Mouse (Mus musculus) mouse embryonic stem cell (cell line): Measurements from ENCODE around the gene Pfn3.

ENCODE experiments used
- in situ Hi-C, 2 experiments: fragments of 300-500 bp; cut with MboI; formaldehyde crosslinking; loops; 1 replicate in 1 of 2; 3 replicates in 1 of 2; pipeline ENCODE4 v1.14.3; 2019 to 2020; ENCODE audit warnings: low sequenced_read_pairs in 2 of 2, low pct_unique_long_range_greater_than_20kb in 1 of 2, mixed read lengths in 1 of 2; ENCODE audit not compliant: unreplicated experiment in 1 of 2

The Pfn3 gene

GRCm38 (mm10) chr13:55414743-55415380 is at the start of gene Pfn3:
TSS of gene Pfn3 (minus strand) at chr13:55415232.
- in situ Hi-C loops = no loop called here

DNA sequence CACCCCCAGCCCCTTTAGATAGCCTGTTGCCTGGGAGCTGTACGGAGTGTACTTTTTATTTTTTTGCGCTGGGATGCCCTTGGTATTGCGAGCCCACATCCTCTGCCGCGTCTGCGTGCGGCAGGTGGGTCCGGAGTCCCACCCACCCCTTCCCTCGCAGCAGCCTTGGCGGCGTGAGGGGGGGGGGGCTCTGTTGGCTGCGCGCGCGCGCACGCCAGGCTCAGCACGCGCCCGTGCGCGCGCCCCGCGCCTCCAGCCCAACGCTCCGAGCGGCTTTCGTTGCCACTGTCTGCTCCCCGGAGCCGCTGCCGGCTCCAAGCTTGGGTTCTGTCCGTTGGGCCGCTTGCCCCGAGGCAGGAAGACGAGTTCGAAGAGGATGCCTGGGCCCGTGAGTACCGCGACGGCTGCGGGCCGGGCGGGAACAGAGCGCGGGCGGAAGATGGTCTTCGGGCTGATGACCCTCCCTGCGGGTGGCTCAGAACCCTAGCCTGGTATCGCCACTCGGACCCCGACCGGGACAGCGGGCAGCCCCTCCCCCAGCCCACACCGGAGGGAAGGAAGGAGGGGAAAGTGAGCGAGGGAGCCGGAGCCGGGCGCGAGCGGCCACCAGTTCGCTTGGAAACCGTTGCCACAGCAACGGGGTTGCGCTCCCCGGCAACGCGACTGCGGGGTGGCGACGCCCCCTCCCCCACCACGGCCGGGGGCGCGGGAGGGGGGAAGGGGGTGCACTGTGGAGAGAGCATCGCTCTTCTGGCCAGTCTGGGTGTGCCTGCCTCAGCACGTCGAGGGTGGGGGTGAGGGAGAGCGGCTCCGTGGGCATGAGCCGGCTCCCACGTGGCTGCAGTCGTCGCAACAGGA is 49.2 kb upstream of the Pfn3 start, which contains the start of gene Prr7:
Prr7 (plus strand) TSS at position 241 of the 858 bp plus-strand sequence.
- in situ Hi-C loops = no loop called here

- in situ Hi-C loops = no loop called here
These were observed 48.5 kb upstream of the Pfn3 start for GRCm38 (mm10) chr13:55463399-55464026.

DNA sequence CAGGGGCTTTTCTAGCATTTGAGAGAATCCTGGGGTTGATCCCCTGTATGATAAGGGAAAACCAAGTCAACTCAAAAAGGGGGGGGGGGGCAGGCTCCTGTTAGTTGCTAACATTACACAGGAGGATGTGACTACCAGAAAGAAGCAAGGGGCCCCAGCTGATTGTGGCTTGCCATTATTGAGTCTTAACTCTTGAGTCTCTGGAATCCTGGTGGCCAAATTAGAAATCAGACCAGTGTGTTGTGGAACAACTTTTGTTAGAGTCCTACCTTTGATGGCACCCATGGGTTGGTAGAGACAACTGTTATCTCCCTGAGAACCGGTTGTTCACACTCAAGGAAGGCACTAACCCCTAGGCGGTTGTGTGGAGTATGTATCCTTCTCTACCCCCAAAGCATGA is 47.9 kb upstream of the Pfn3 start:
- in situ Hi-C loops = no loop called here

DNA sequence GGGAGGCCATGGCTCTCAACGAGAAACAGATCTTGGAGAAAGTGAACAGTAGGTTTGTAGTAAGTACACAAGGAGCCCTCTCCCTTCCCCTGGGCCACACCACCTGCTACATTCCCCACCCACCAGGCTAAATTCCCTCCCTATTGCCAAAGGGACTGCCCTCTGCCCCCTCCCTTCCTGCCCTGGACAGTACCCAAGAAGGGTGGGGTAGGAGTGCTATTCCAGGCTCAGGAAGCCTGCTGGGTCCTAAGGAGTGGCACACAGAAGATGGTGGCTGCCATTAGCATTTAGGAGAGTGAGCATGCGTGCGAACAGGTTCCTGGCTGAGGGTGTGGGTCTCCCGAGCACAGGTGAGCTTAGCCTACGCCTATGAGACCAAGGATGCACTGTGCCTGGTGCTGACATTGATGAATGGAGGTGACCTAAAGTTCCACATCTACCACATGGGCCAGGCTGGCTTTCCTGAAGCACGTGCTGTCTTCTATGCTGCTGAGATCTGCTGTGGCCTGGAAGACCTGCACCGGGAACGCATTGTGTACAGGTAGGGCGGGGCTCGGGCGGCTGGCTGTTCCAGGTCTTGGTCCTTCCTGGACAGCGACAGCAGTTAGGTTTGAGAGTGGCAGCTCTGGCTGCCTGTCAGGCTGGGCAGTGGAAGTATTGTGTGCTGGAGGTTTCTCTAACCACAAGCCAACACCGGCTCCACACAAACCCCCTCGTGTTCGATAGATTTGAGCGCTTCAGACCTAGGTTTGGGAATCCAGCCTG is 36.9 kb upstream of the Pfn3 start:
- in situ Hi-C loops = no loop called here

DNA sequence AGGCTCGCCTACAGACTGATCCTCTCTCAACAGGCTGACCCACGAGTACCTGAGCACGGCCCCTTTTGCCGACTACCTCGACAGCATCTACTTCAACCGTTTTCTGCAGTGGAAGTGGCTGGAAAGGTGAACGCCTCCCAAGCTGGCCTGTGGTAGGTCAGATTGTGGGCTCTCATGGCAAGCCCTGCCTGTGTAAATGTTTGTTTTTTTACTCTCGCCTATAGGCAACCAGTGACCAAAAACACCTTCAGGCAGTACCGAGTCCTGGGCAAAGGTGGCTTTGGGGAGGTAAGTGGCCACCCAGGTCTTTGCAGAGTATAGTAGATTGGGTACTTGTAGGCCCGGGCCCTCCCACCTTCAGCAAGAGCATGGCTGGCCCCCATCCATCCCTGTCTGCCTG is 36.3 kb upstream of the Pfn3 start:
- in situ Hi-C loops = no loop called here

- in situ Hi-C loops = no loop called here
These were observed 35.5 kb upstream of the Pfn3 start for GRCm38 (mm10) chr13:55450511-55450980.

DNA sequence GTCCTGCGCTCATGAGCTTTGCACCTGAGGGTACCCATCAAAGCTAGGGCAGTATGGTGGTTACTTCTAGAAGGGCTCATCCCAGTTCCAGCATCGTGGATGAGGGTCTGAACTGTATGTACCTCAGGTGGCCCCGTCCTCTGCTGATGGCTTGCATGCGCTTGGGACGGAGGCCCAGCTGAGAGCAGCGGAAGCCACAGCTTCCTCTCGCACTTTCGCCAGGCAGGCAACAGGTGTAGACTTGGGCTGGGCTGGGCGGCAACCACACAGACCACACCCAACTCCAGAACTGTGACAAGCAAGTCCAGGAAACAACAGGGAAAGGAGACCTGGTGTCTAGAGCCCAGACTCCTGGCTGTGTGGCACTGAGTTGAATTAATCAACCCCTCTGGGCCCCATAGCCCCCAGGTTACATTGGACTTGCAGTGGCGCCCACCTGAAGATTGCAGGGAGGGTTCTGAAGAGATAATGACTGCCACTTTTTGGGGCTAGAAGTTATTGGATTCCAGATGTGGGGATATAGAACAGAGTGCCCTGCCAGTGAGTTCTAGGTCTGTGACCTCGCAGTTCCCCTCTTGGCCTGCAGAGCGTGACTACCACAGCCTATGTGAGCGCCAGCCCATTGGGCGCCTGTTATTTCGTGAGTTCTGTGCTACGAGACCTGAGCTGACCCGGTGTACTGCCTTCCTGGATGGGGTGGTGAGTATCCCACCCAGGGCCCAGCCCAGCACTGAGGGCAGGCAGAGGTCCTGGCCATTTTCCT is 34.8 kb upstream of the Pfn3 start:
- in situ Hi-C loops = no loop called here

- in situ Hi-C loops = no loop called here
These were observed 34.2 kb upstream of the Pfn3 start for GRCm38 (mm10) chr13:55449205-55449604.

DNA sequence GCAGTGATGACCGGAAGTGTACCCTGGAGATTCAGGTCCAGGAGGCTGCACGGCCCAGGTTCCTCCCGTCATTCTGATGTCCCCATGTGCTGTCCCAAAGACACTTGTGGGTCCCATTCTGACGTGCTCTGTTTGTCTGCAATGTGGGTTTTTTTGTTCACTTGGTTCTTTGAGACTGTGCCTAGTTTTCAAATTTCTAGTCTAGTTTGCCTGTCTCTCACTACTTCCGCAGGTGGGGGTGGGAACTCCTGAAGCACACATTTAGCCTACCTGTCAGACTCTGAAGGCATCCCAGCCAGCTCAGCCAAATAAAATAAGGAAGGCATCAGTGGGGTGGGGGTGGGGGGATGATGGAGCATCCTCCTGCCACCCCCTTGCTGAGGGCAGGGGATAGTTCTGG is 33.1 kb upstream of the Pfn3 start:
- in situ Hi-C loops = no loop called here

DNA sequence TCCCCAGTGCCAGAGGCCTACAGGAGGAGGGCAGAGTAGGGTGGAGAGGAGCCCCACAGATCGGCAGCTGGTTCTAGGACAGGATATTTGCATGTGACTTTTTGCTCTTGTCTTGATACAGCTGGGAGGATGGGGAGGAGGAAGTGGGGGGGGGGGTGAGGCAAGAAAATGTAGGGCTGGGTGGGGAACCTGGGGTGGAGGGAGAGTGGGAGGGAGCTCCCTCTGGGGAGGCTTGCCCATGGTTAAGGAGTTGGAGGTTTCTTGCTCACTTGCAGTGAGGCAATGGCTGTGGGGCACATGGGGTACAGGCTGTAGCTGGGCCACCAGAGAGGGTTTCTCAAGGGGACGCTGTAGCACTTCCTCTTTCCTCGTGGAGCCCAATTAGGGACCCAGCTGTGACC is 32.5 kb upstream of the Pfn3 start:
- in situ Hi-C loops = no loop called here

GRCm38 (mm10) chr13:55446483-55447105 is 31.6 kb upstream of the Pfn3 start:
- in situ Hi-C loops = no loop called here

DNA sequence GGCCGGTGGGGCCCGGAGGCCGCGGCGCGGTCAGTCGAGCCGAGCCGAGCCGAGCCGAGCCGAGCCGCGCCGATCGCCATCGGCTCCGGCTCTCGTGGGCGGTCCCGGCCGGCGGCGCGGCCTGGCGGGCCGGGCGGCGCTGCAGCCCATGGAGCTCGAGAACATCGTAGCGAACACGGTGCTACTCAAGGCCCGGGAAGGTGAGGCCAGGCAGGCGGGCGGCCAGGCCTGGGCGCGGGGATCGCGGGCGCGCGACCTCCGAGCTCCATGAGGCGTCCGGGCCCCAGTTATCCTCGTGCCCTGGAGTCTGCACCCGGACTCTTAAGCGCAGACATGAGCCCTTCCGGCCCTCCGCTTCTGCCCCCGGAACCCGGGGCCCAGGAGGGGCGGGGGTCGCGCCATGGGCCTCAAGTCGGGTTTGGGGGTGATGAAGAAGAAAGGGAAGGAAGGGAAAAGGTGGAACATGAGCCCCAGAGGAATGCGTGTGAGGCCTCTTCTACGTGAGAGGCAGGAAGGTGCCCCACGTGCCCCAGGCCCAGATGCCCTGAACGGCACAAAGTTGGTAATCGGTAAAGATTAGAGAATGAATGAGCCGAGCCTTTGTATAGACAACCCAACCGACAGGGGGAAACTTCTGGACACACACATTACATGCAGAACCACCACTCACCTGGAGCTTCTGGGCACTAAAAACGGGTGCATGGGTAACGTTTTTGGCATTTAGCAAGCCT is 30.5 kb upstream of the Pfn3 start:
- in situ Hi-C loops = no loop called here

- in situ Hi-C loops = no loop called here
These were observed 29.9 kb upstream of the Pfn3 start, which contains the start of gene Grk6 for GRCm38 (mm10) chr13:55444937-55445315. TSS of gene Grk6 (plus strand) at chr13:55445072.

- in situ Hi-C loops = no loop called here
These were observed 29.4 kb upstream of the Pfn3 start for GRCm38 (mm10) chr13:55444286-55444936.

DNA sequence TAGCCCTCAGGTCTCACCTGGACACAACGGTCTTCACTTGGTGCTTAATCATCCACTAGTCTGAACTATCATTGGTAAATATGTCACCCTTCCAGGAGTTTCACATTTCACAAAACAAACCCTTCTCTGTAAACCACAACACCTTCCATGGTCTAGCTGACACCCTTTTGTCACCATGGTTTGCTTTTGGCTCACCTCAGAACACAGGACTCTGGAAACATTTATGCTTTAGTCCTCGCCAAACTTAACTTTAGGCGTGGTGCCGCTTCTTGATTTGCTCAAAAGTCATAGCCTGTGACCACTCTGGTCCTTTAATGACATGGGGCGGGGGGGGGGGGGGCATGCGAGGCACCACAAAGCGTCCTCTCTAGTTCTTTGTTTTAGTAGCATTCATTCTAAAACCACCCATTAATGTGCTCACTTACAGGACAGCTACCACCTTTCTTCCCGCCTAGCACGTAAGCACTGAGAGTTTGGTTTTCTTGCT is 28.8 kb upstream of the Pfn3 start:
- in situ Hi-C loops = no loop called here
